Mouse (Mus musculus): Measurements from ENCODE around the gene A530064D06Rik. TPM values are rescaled to one million over a fixed set of nuclear protein-coding genes. Genes with fewer than 3 reads are reported as not detected.

Gene A530064D06Rik
- total RNA-seq, 2 experiments from 2014 or later = not detected

Other genes with a start within 250 kb of the A530064D06Rik start
- gene Foxp4, start 242.6 kb downstream of the A530064D06Rik start, total RNA-seq (2021) = 10 to 100 TPM; 51.1 to 57.6 TPM
- not detected for gene 1700122O11Rik, start 129.0 kb downstream of the A530064D06Rik start, total RNA-seq (2021)
- not detected for gene 1700067P10Rik, start 78.0 kb downstream of the A530064D06Rik start, total RNA-seq (2021)
- not detected for gene 9830107B12Rik, start 21.0 kb downstream of the A530064D06Rik start, total RNA-seq (2021)
- gene Trem1, start 65.5 kb upstream of the A530064D06Rik start, total RNA-seq (2021) = not detected
- not detected for gene Trem3, start 80.5 kb upstream of the A530064D06Rik start, total RNA-seq (2021)
- gene Treml4, start 97.0 kb upstream of the A530064D06Rik start, total RNA-seq (2021) = not detected
- under 1 TPM; 0.13 to 0.37 TPM for gene Treml2, start 132.2 kb upstream of the A530064D06Rik start, total RNA-seq (2021)
- not detected for gene B430306N03Rik, start 148.9 kb upstream of the A530064D06Rik start, total RNA-seq (2021)
- gene Trem2, start 179.1 kb upstream of the A530064D06Rik start, total RNA-seq (2021) = 1 to 10 TPM; 6.7 to 8.1 TPM
- gene Treml1, start 192.6 kb upstream of the A530064D06Rik start, total RNA-seq (2021) = not detected
- 10 to 100 TPM; 33.5 to 38.1 TPM for gene Nfya, start 242.6 kb upstream of the A530064D06Rik start, total RNA-seq (2021)
- gene Oard1, start 242.7 kb upstream of the A530064D06Rik start, total RNA-seq (2021) = 10 to 100 TPM; 11.9 to 16.2 TPM

Data from layer of hippocampus, postnatal 10 days (tissue).